Mouse (Mus musculus) limb, embryonic 12.5 days (tissue): ENCODE data around the gene Vac14. TPM values are rescaled to one million over a fixed set of nuclear protein-coding genes. Genes with fewer than 3 reads are reported as not detected.

Source experiments
- ATAC-seq: fragments of 200-750 bp; cut with Nextera tagmentation; 2 replicates; pipeline ENCODE4 v1.8.0; 2017; ENCODE audit warnings: low read depth, moderate TSS enrichment; ENCODE audit not compliant: insufficient number of reproducible peaks, insufficient read depth, low FRiP score, low TSS enrichment
- H3K27ac ChIP-seq: fragments of 300-500 bp; sonication (generic); 2 replicates; pipeline ENCODE4 v1.5.1; 2016; ENCODE audit warnings: mild to moderate bottlenecking, moderate library complexity
- H3K27me3 ChIP-seq: fragments of 300-500 bp; sonication (generic); 2 replicates; pipeline ENCODE4 v1.6.1; 2016; ENCODE audit warnings: mild to moderate bottlenecking, moderate library complexity
- H3K36me3 ChIP-seq: fragments of 300-500 bp; sonication (generic); 2 replicates; pipeline ENCODE4 v1.6.1; 2016; ENCODE audit warnings: mild to moderate bottlenecking, moderate library complexity
- H3K4me1 ChIP-seq: fragments of 300-500 bp; sonication (generic); replicated peaks from 2 replicates; pipeline ENCODE4 v1.6.1; 2016
- H3K4me2 ChIP-seq: fragments of 300-500 bp; sonication (generic); 2 replicates; pipeline ENCODE4 v1.6.1; 2016; ENCODE audit warnings: mild to moderate bottlenecking, moderate library complexity
- H3K4me3 ChIP-seq: fragments of 300-500 bp; sonication (generic); replicated peaks from 2 replicates; pipeline ENCODE4 v1.5.1; 2016; ENCODE audit warnings: mild to moderate bottlenecking
- H3K9ac ChIP-seq: fragments of 300-500 bp; sonication (generic); replicated peaks from 2 replicates; pipeline ENCODE4 v1.6.1; 2016; ENCODE audit warnings: mild to moderate bottlenecking, moderate library complexity
- H3K9me3 ChIP-seq: fragments of 300-500 bp; sonication (generic); 2 replicates; pipeline ENCODE4 v1.6.1; 2016; ENCODE audit warnings: mild to moderate bottlenecking, moderate library complexity
- WGBS: fragments of 180-500 bp; shearing (Covaris S2); methylation state at CpG from one replicate; pipeline ENCODE4 v1.1.7; 2016; 5-methylcytosine and 5-hydroxymethylcytosine counted together
- polyA plus RNA-seq: library from polyadenylated mRNA; unstranded; fragments of >200 nt; fragmentation: Nextera tagmentation; extraction: Ambion mirVana; gene quantifications from 2 replicates; pipeline ENCODE4 v1.2.1, GENCODE M21; 2016

Vac14 gene
- polyA plus RNA-seq, 1 experiment from 2014 or later = 23.3 TPM

GRCm38 (mm10) chr8:110649286-110649685, 30.9 kb downstream of the Vac14 start:
- H3K4me3 ChIP-seq = no peak overlapping the region
- 89% methylated on average over 6 of the region's 6 CpGs for WGBS
- no peak for ATAC-seq
- no peaks in the 10 kb centered on the region for H3K4me1 ChIP-seq
- H3K27me3 ChIP-seq = no peaks in the 10 kb centered on the region
- no peak overlapping the region for H3K27ac ChIP-seq
- H3K9me3 ChIP-seq = no peaks in the 10 kb centered on the region
- no peak overlapping the region for H3K9ac ChIP-seq
- no peak overlapping the region for H3K4me2 ChIP-seq
- peaks cover 42% of the 10 kb centered on the region for H3K36me3 ChIP-seq

- no peak overlapping the region for H3K4me2 ChIP-seq
- 87% methylated on average over 9 of the region's 9 CpGs for WGBS
- H3K9me3 ChIP-seq = no peaks in the 10 kb centered on the region
- no peak for ATAC-seq
- H3K27me3 ChIP-seq = no peaks in the 10 kb centered on the region
- no peaks in the 10 kb centered on the region for H3K4me1 ChIP-seq
- H3K27ac ChIP-seq = no peak overlapping the region
- peaks cover 46% of the 10 kb centered on the region for H3K36me3 ChIP-seq
- no peak overlapping the region for H3K9ac ChIP-seq
- H3K4me3 ChIP-seq = no peak overlapping the region
These were observed 32.5 kb downstream of the Vac14 start for GRCm38 (mm10) chr8:110650838-110651237.

GRCm38 (mm10) chr8:110651847-110652246, 33.5 kb downstream of the Vac14 start:
- Histone ChIP-seq H3K4me2 (no peak overlapping the region), H3K36me3 (peaks cover 49% of the 10 kb centered on the region), H3K4me1 (no peaks in the 10 kb centered on the region), H3K9ac (no peak overlapping the region), H3K27me3 (no peaks in the 10 kb centered on the region), H3K9me3 (no peaks in the 10 kb centered on the region), H3K27ac (no peak overlapping the region), H3K4me3 (no peak overlapping the region)
- WGBS = 85% methylated on average over 4 of the region's 4 CpGs
- no peak for ATAC-seq

- no peak overlapping the region for H3K4me2 ChIP-seq
- no peaks in the 10 kb centered on the region for H3K9me3 ChIP-seq
- H3K4me1 ChIP-seq = no peaks in the 10 kb centered on the region
- H3K27ac ChIP-seq = no peak overlapping the region
- H3K36me3 ChIP-seq = peaks cover 52% of the 10 kb centered on the region
- ATAC-seq = no peak
- no peaks in the 10 kb centered on the region for H3K27me3 ChIP-seq
- WGBS = 87% methylated on average over 9 of the region's 9 CpGs
- no peak overlapping the region for H3K9ac ChIP-seq
- H3K4me3 ChIP-seq = no peak overlapping the region
These were observed 36.0 kb downstream of the Vac14 start for GRCm38 (mm10) chr8:110654075-110655060.

- Histone ChIP-seq H3K27me3 (no peaks in the 10 kb centered on the region), H3K9me3 (no peaks in the 10 kb centered on the region), H3K4me1 (no peaks in the 10 kb centered on the region), H3K9ac (no peak overlapping the region), H3K27ac (no peak overlapping the region), H3K4me3 (no peak overlapping the region), H3K4me2 (no peak overlapping the region), H3K36me3 (peaks cover 45% of the 10 kb centered on the region)
- 87% methylated on average over 1 of the region's 1 CpGs for WGBS
- ATAC-seq = no peak
These were observed 37.4 kb downstream of the Vac14 start for GRCm38 (mm10) chr8:110655827-110656226.

GRCm38 (mm10) chr8:110657661-110658060, 39.3 kb downstream of the Vac14 start:
- no peak overlapping the region for H3K27ac ChIP-seq
- 90% methylated on average over 2 of the region's 2 CpGs for WGBS
- ATAC-seq = no peak

DNA sequence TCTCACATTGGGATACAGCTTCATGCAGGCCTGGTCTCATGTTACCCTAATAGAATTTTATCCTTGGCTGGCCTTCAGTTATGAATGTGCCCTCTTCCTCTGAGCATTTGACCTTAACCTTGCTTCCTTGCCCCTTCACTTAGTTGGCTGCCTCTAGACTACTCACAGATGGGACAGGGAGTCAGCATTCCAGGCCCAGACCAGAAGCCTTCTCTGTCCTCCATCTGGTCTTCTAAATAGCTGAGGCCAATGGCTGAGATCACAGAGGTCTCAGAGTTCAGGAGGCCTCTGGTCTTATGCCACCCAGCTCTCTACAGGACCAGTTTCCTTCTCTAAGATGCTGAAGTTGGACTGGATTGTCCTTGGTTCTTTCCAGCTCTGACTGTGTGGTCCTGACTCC, 41.7 kb downstream of the Vac14 start:
- H3K27ac ChIP-seq = no peak overlapping the region
- peaks cover 3% of the 10 kb centered on the region; the same call in 1 of the 2 replicates for H3K4me1 ChIP-seq
- H3K4me3 ChIP-seq = no peak overlapping the region
- no peak overlapping the region for H3K4me2 ChIP-seq
- no peak for ATAC-seq
- peaks cover 29% of the 10 kb centered on the region for H3K36me3 ChIP-seq
- H3K9ac ChIP-seq = no peak overlapping the region
- H3K27me3 ChIP-seq = no peaks in the 10 kb centered on the region
- H3K9me3 ChIP-seq = no peaks in the 10 kb centered on the region

More at GRCm38 (mm10) chr8:110657661-110658060, 39.3 kb downstream of the Vac14 start:
- Histone ChIP-seq H3K9ac (no peak overlapping the region), H3K4me3 (no peak overlapping the region), H3K4me2 (no peak overlapping the region), H3K36me3 (peaks cover 37% of the 10 kb centered on the region), H3K9me3 (no peaks in the 10 kb centered on the region), H3K27me3 (no peaks in the 10 kb centered on the region), H3K4me1 (no peaks in the 10 kb centered on the region)

DNA sequence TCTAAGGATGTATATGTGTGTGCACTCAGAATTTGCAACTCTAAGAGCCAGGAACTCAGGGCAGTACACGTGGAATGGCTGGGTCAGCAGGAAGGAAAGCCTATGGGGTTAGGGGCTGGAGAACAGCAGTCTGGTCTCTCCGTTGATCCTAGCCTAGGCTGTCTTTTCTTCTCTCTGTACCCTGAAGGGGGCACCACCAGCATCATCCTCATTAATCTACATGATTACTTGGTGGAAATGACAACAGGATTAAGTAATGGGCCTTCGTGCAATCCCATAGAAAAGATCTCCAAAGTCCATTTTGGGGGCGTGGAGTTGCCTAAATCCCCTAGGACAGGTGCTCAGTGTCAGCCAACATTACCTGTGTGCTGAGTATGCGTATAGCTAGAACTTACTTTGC, 44.2 kb downstream of the Vac14 start:
- no peak for ATAC-seq
- 72% methylated on average over 5 of the region's 5 CpGs for WGBS

DNA sequence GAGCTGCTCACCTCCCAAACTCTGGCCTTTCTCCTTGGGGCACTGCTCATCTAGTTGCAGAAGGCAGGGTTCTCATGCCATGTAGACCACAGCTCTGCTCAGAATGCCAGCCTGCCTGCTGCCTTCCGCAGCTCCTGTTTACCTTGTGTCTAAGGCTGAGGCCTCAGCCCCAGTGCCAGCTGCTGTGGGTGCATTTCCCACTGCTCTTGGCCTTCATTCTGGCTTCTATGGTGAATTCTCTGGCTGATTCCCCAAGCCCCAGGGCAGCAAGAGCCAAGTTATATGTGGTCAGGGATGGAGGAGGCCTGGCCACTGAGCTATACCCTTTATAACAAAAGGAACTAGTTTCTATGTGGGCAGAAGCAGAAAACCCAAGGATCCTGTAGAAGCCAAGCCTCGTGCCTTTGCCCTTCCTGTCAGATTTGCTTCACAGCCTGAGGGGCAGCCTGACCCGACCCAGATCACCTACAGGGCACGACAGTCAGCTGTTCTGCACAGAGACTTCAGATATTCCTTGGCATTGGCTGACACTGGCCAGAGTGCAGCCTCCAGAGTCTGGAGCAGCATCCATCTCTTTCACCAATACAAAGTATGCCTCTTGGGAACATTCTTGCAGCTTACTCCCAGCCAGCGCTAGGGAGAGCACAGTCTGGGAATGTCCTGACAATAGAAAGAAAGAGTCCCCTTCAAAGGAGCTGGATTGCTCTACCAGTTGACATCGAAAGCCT, 44.8 kb downstream of the Vac14 start:
- no peaks in the 10 kb centered on the region for H3K9me3 ChIP-seq
- H3K36me3 ChIP-seq = peaks cover 15% of the 10 kb centered on the region
- no peak overlapping the region for H3K9ac ChIP-seq
- H3K4me2 ChIP-seq = no peak overlapping the region
- H3K27me3 ChIP-seq = no peaks in the 10 kb centered on the region
- no peak overlapping the region for H3K27ac ChIP-seq
- H3K4me3 ChIP-seq = no peak overlapping the region
- 85% methylated on average over 6 of the region's 6 CpGs for WGBS
- H3K4me1 ChIP-seq = peaks cover 3% of the 10 kb centered on the region; the same call in 1 of the 2 replicates
- no peak for ATAC-seq

More for the DNA sequence above, 44.2 kb downstream of the Vac14 start:
- no peak overlapping the region for H3K4me2 ChIP-seq
- no peak overlapping the region for H3K4me3 ChIP-seq
- no peak overlapping the region for H3K27ac ChIP-seq
- H3K9ac ChIP-seq = no peak overlapping the region
- H3K27me3 ChIP-seq = no peaks in the 10 kb centered on the region
- peaks cover 3% of the 10 kb centered on the region; the same call in 1 of the 2 replicates for H3K4me1 ChIP-seq
- H3K9me3 ChIP-seq = no peaks in the 10 kb centered on the region
- H3K36me3 ChIP-seq = peaks cover 21% of the 10 kb centered on the region

GRCm38 (mm10) chr8:110664202-110664896, 46.0 kb downstream of the Vac14 start:
- H3K4me1 ChIP-seq = peaks cover 3% of the 10 kb centered on the region; the same call in 1 of the 2 replicates
- no peaks in the 10 kb centered on the region for H3K27me3 ChIP-seq
- no peak overlapping the region for H3K27ac ChIP-seq
- no peaks in the 10 kb centered on the region for H3K9me3 ChIP-seq
- 82% methylated on average over 7 of the region's 7 CpGs for WGBS
- H3K4me3 ChIP-seq = no peak overlapping the region
- no peak for ATAC-seq
- H3K9ac ChIP-seq = no peak overlapping the region
- H3K36me3 ChIP-seq = peaks cover 15% of the 10 kb centered on the region
- no peak overlapping the region for H3K4me2 ChIP-seq

DNA sequence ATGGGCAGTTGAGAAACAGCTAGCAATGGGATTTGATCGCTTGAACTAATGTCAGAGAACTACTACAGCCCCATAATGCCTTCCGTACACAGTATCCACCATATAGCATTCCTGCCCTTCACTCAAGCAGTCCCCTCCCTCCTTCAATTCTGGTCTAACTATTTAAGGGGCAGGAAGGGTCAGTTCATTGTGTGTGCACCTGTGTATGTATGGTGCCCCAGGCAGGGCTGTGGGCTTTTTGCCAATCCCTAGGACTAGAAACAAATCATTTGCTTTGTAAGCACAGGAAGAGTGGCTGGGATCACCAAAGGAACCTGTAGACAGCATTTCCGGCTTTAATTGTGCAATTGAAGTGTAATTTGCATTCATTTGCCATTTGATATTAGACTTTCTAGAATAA, 46.6 kb downstream of the Vac14 start:
- Histone ChIP-seq H3K4me2 (no peak overlapping the region), H3K4me1 (peaks cover 3% of the 10 kb centered on the region; the same call in 1 of the 2 replicates), H3K9me3 (no peaks in the 10 kb centered on the region), H3K27ac (no peak overlapping the region), H3K9ac (no peak overlapping the region), H3K4me3 (no peak overlapping the region), H3K27me3 (no peaks in the 10 kb centered on the region), H3K36me3 (peaks cover 15% of the 10 kb centered on the region)
- 90% methylated on average over 3 of the region's 3 CpGs for WGBS
- ATAC-seq = no peak
